Mouse (Mus musculus) ES-E14 (cell line): ENCODE results near the gene Htr1f. TPM values are rescaled to one million over a fixed set of nuclear protein-coding genes. Genes with fewer than 3 reads are reported as not detected.
A peak's percentile ranks its signal among the peaks of the same experiment; 100 is the strongest.

ENCODE experiments used
- DNase-seq: peaks from one replicate; pipeline ENCODE4 v3.0.0-alpha.2; 2013; ENCODE audit warnings: low read depth, low spot score
- H3K27ac ChIP-seq: 2 replicates; pipeline ENCODE4 v1.5.1; 2012; ENCODE audit warnings: low read depth, mild to moderate bottlenecking, low read length, moderate library complexity, mixed read lengths; ENCODE audit not compliant: poor library complexity, insufficient read depth, severe bottlenecking
- H3K36me3 ChIP-seq: 2 replicates; pipeline ENCODE4 v1.6.1; 2012; ENCODE audit warnings: mild to moderate bottlenecking, low read length, moderate library complexity, mixed read lengths; ENCODE audit not compliant: control insufficient read depth, poor library complexity, insufficient read depth, severe bottlenecking
- H3K4me1 ChIP-seq, 2 experiments: fragments of 150-350 bp in 1 of 2; sonication (generic) in 1 of 2; 2 replicates each; pipeline ENCODE4 v1.6.1; 2012; ENCODE audit warnings: low read length in 2 of 2, mild to moderate bottlenecking in 1 of 2, mixed read lengths in 1 of 2; ENCODE audit not compliant: control insufficient read depth in 2 of 2, insufficient read depth in 2 of 2, poor library complexity in 1 of 2
- H3K4me3 ChIP-seq, 2 experiments: fragments of 150-350 bp in 1 of 2; sonication (generic) in 1 of 2; 2 replicates each; pipeline ENCODE4 v1.5.1; 2012; ENCODE audit warnings: low read length in 2 of 2, low read depth in 1 of 2, mild to moderate bottlenecking in 1 of 2, mixed read lengths in 1 of 2; ENCODE audit not compliant: insufficient read depth in 1 of 2, poor library complexity in 1 of 2, severe bottlenecking in 1 of 2
- H3K9ac ChIP-seq: 2 replicates; pipeline ENCODE4 v1.6.1; 2012; ENCODE audit warnings: low read depth, mild to moderate bottlenecking, low read length, mixed read lengths; ENCODE audit not compliant: poor library complexity, insufficient read depth, severe bottlenecking
- H3K9me3 ChIP-seq: fragments of 150-350 bp; sonication (generic); 2 replicates; pipeline ENCODE4 v1.6.1; 2012; ENCODE audit warnings: low read depth, mild to moderate bottlenecking, low read length; ENCODE audit not compliant: control insufficient read depth, insufficient read depth
- CHD2 ChIP-seq: IDR thresholded peaks from 2 replicates; pipeline ENCODE4 v1.6.1; 2014; ENCODE audit warnings: mild to moderate bottlenecking, low read depth, low read length, inconsistent platforms
- HCFC1 ChIP-seq: IDR thresholded peaks from 2 replicates; pipeline ENCODE4 v1.6.1; 2012; ENCODE audit warnings: low read length, inconsistent platforms, borderline replicate concordance; ENCODE audit not compliant: insufficient read depth
- MAFK ChIP-seq: IDR thresholded peaks from 2 replicates; pipeline ENCODE4 v1.6.1; 2014; ENCODE audit warnings: mild to moderate bottlenecking, low read depth, low read length, inconsistent platforms; ENCODE audit not compliant: insufficient read depth
- ZC3H11A ChIP-seq: IDR thresholded peaks from 2 replicates; pipeline ENCODE4 v1.6.1; 2012; ENCODE audit warnings: low read depth, mild to moderate bottlenecking, inconsistent platforms, low read length, borderline replicate concordance
- ZNF384 ChIP-seq: IDR thresholded peaks from 2 replicates; pipeline ENCODE4 v1.6.1; 2012; ENCODE audit warnings: low read depth, low read length, inconsistent platforms
- in situ Hi-C, 2 experiments: fragments of 600-800 bp; cut with MboI; formaldehyde crosslinking; loops; one replicate each; pipeline ENCODE4 v1.15.1; 2025; ENCODE audit warnings: low sequenced_read_pairs in 2 of 2, inconsistent platforms in 1 of 2; ENCODE audit not compliant: unreplicated experiment in 2 of 2
- total RNA-seq: library from RNA; depleted of rRNA; stranded (reverse); fragments of 300-350 nt; gene quantifications from 2 replicates; pipeline ENCODE4 v1.2.3, GENCODE M21; 2012

Htr1f gene
- total RNA-seq, 1 experiment = not detected

- H3K9me3 ChIP-seq = no peaks in the 10 kb centered on the region; the same call in 1 of the 2 replicates
- H3K27ac ChIP-seq = peak overlapping the region; percentile 61; the same call in 1 of the 2 replicates
- no peak overlapping the region for H3K4me3 ChIP-seq
- no peaks in the 10 kb centered on the region for H3K36me3 ChIP-seq
- in situ Hi-C loops = no loop called here
- peaks cover 2 to 11% of the 10 kb centered on the region in 2 experiments; a peak in 3 of 4 replicates for H3K4me1 ChIP-seq
- DNase-seq = no peak
- TF ChIP-seq ZC3H11A = no peak
- TF ChIP-seq HCFC1 = no peak
- no peak for TF ChIP-seq CHD2
- no peak for TF ChIP-seq ZNF384
- TF ChIP-seq MAFK = no peak
- no peak overlapping the region for H3K9ac ChIP-seq
Observed at GRCm38 (mm10) chr16:64876631-64877265, 228.9 kb downstream of the Htr1f start.

- Histone ChIP-seq H3K27ac (peak overlapping the region; percentile 61; the same call in 1 of the 2 replicates), H3K9me3 (no peaks in the 10 kb centered on the region; the same call in 1 of the 2 replicates), H3K9ac (no peak overlapping the region), H3K4me1 (peaks cover 2 to 8% of the 10 kb centered on the region in 2 experiments; a peak in 3 of 4 replicates), H3K4me3 (no peak overlapping the region), H3K36me3 (no peaks in the 10 kb centered on the region)
- in situ Hi-C loops = no loop called here
- no peak for DNase-seq
- TF ChIP-seq MAFK (no peak), ZC3H11A (no peak), HCFC1 (no peak), CHD2 (no peak), ZNF384 (0 out of 2 replicates have a peak, but pooled peaks have one; percentile 17)
Observed at GRCm38 (mm10) chr16:64875822-64876221, 229.8 kb downstream of the Htr1f start.

- peak overlapping the region; percentile 32; the same call in 1 of the 2 replicates for H3K27ac ChIP-seq
- in situ Hi-C loops = no loop called here
Observed at GRCm38 (mm10) chr16:64875384-64875783, 230.3 kb downstream of the Htr1f start.

More at GRCm38 (mm10) chr16:64875384-64875783, 230.3 kb downstream of the Htr1f start:
- H3K9me3 ChIP-seq = no peaks in the 10 kb centered on the region; the same call in 1 of the 2 replicates
- no peaks in the 10 kb centered on the region for H3K36me3 ChIP-seq
- DNase-seq = no peak
- no peak overlapping the region for H3K4me3 ChIP-seq
- TF ChIP-seq ZNF384 (0 out of 2 replicates have a peak, but pooled peaks have one; percentile 0), MAFK (no peak)
- peaks cover 2 to 8% of the 10 kb centered on the region in 2 experiments; a peak in 3 of 4 replicates for H3K4me1 ChIP-seq
- H3K9ac ChIP-seq = no peak overlapping the region
